Mouse (Mus musculus) lung, postnatal 4 days (tissue): ENCODE measurements around the gene Ugt3a1.
"Not testable (repeated sequence)": the region's sequence is repeated elsewhere in the genome, so short reads cannot be mapped to it uniquely, and the experiment has no call there.

Source experiments
- DNase-seq, 2 experiments: peaks; one replicate each; pipeline ENCODE4 v3.0.0; 2021

Gene Ugt3a1

GRCm38 (mm10) chr15:9276838-9277295 lies at the start of gene Ugt3a1:
Gene Ugt3a1 (plus strand): TSS chr15:9276888.
- no peak for DNase-seq

- not testable (repeated sequence) for DNase-seq
These were observed 45.8 kb upstream of the Ugt3a1 start for GRCm38 (mm10) chr15:9230917-9231316.

GRCm38 (mm10) chr15:9246345-9246744 lies 30.3 kb upstream of the Ugt3a1 start:
- DNase-seq: no peak

- DNase-seq: no peak
These were observed 23.8 kb upstream of the Ugt3a1 start for GRCm38 (mm10) chr15:9252891-9253290.

GRCm38 (mm10) chr15:9260621-9261020 lies 16.1 kb upstream of the Ugt3a1 start:
- DNase-seq: no peak

GRCm38 (mm10) chr15:9271876-9272275 lies 4.8 kb upstream of the Ugt3a1 start:
- DNase-seq: no peak

- DNase-seq: no peak
These were observed 2.3 kb downstream of the Ugt3a1 start for GRCm38 (mm10) chr15:9279026-9279425.

GRCm38 (mm10) chr15:9279596-9279995 lies 2.9 kb downstream of the Ugt3a1 start:
- DNase-seq: no peak

GRCm38 (mm10) chr15:9283165-9283564 lies 6.5 kb downstream of the Ugt3a1 start:
- DNase-seq: no peak

- DNase-seq: no peak
These were observed 13.0 kb downstream of the Ugt3a1 start for GRCm38 (mm10) chr15:9289660-9290059.

GRCm38 (mm10) chr15:9305978-9306692 lies 29.4 kb downstream of the Ugt3a1 start:
- DNase-seq: no peak

- DNase-seq: no peak
These were observed 57.9 kb downstream of the Ugt3a1 start for GRCm38 (mm10) chr15:9334596-9334995.

GRCm38 (mm10) chr15:9335341-9335740 lies 58.7 kb downstream of the Ugt3a1 start, which contains the start of gene Ugt3a2:
Gene Ugt3a2 (plus strand): TSS chr15:9335550.
- no peak for DNase-seq

GRCm38 (mm10) chr15:9336616-9337015 lies 59.9 kb downstream of the Ugt3a1 start:
- no peak for DNase-seq

- DNase-seq: no peak
These were observed 60.3 kb downstream of the Ugt3a1 start for GRCm38 (mm10) chr15:9337021-9337420.

GRCm38 (mm10) chr15:9348739-9349138 lies 72.1 kb downstream of the Ugt3a1 start:
- no peak for DNase-seq

- DNase-seq: no peak
These were observed 86.1 kb downstream of the Ugt3a1 start for GRCm38 (mm10) chr15:9362801-9363200.
